Mouse (Mus musculus) liver, embryonic 11.5 days (tissue): Measurements from ENCODE around the gene Arpp21. TPM values are rescaled to one million over a fixed set of nuclear protein-coding genes. Genes with fewer than 3 reads are reported as not detected.

Experiments
- ATAC-seq: fragments of 200-750 bp; cut with Nextera tagmentation; replicated peaks from 2 replicates; pipeline ENCODE4 v1.8.0; 2017; ENCODE audit warnings: moderate number of reproducible peaks, mild to moderate bottlenecking, moderate TSS enrichment, moderate library complexity; ENCODE audit not compliant: low FRiP score
- DNase-seq: peaks from one replicate; pipeline ENCODE4 v3.0.0-alpha.2; 2017; ENCODE audit warnings: low spot score
- H3K27ac ChIP-seq: fragments of 300-500 bp; sonication (generic); 2 replicates; pipeline ENCODE4 v1.5.1; 2014; ENCODE audit warnings: mild to moderate bottlenecking, low read depth, low read length, control low read depth
- H3K27me3 ChIP-seq: fragments of 300-500 bp; sonication (generic); replicated peaks from 2 replicates; pipeline ENCODE4 v1.6.1; 2014; ENCODE audit warnings: low read length, mixed read lengths; ENCODE audit not compliant: control insufficient read depth, insufficient read depth
- H3K36me3 ChIP-seq: fragments of 300-500 bp; sonication (generic); 2 replicates; pipeline ENCODE4 v1.6.1; 2014; ENCODE audit warnings: mild to moderate bottlenecking, low read length, moderate library complexity, mixed read lengths; ENCODE audit not compliant: control insufficient read depth, insufficient read depth
- H3K4me1 ChIP-seq: fragments of 300-500 bp; sonication (generic); replicated peaks from 2 replicates; pipeline ENCODE4 v1.6.1; 2014; ENCODE audit warnings: low read length, mixed read lengths; ENCODE audit not compliant: control insufficient read depth, insufficient read depth
- H3K4me2 ChIP-seq: fragments of 300-500 bp; sonication (generic); 2 replicates; pipeline ENCODE4 v1.6.1; 2014; ENCODE audit warnings: mild to moderate bottlenecking, control low read depth, moderate library complexity
- H3K4me3 ChIP-seq: fragments of 300-500 bp; sonication (generic); 2 replicates; pipeline ENCODE4 v1.5.1; 2014; ENCODE audit warnings: low read depth, low read length, control low read depth
- H3K9ac ChIP-seq: fragments of 300-500 bp; sonication (generic); 2 replicates; pipeline ENCODE4 v1.6.1; 2014; ENCODE audit warnings: low read depth, low read length, control low read depth
- H3K9me3 ChIP-seq: fragments of 300-500 bp; sonication (generic); 2 replicates; pipeline ENCODE4 v1.6.1; 2016; ENCODE audit warnings: low read length, inconsistent platforms, mixed read lengths; ENCODE audit not compliant: control insufficient read depth
- WGBS: fragments of 180-500 bp; shearing (Covaris S2); extraction: QIAGEN DNeasy Blood & Tissue Kit; methylation state at CpG from one replicate; pipeline ENCODE4 v1.1.7; 2014; 5-methylcytosine and 5-hydroxymethylcytosine counted together
- polyA plus RNA-seq: library from polyadenylated mRNA; unstranded; fragments of >200 nt; fragmentation: Nextera tagmentation; extraction: Ambion mirVana; gene quantifications from 2 replicates; pipeline ENCODE4 v1.2.1, GENCODE M21; 2014

The Arpp21 gene
- polyA plus RNA-seq, 1 experiment from 2014 or later, result 0.93 TPM

DNA sequence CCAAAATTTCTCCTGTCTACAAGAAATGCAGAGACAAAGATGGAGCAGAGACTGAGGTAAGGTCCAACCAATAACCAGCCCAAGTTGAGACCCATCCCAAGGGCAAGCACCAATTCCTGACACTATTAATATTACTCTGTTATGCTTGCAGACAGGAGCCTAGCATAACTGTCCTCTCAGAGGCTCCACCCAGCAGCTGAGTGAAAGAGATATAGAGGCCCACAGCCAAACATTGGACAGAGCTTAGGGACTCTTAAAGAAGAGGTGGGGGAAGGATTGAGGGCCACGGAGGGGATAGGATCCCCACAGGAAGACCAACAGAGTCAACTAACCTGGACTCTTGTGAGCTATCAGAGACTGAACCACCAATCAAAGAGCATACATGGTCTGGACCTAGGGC, 18.0 kb upstream of the Arpp21 start:
- H3K27ac ChIP-seq, result no peak overlapping the region

DNA sequence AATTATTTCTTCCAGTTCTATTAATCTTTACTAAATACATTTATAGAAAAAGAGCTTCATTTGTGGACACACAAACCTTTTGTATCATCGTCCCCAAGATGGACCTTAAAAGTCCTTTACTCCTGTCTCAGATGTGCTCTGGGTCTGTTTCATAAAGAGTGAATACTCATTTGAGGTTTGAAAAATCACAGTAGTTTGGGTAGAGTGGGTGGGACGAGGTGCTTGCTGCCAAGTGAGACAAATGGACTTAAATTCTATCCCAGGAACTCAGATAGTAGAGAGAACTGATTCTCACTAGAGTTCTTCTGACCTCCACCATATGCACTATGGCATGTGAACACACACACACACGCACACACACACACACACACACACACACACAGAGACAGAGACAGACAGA, 16.1 kb upstream of the Arpp21 start:
- Histone ChIP-seq H3K36me3 (no peaks in the 10 kb centered on the region), H3K27ac (no peak overlapping the region), H3K4me3 (no peak overlapping the region), H3K27me3 (no peaks in the 10 kb centered on the region), H3K4me1 (no peaks in the 10 kb centered on the region), H3K9me3 (no peaks in the 10 kb centered on the region), H3K4me2 (no peak overlapping the region), H3K9ac (no peak overlapping the region)
- 71% methylated on average over 3 of the region's 3 CpGs for WGBS
- ATAC-seq (no peak), DNase-seq (no peak)

More for the DNA sequence above, 18.0 kb upstream of the Arpp21 start:
- ATAC-seq (peak; percentile 78), DNase-seq (no peak)
- Histone ChIP-seq H3K4me3 (no peak overlapping the region), H3K9me3 (no peaks in the 10 kb centered on the region), H3K27me3 (no peaks in the 10 kb centered on the region), H3K4me1 (no peaks in the 10 kb centered on the region), H3K36me3 (no peaks in the 10 kb centered on the region), H3K9ac (no peak overlapping the region), H3K4me2 (no peak overlapping the region)
- 63% methylated on average over 1 of the region's 1 CpGs for WGBS

DNA sequence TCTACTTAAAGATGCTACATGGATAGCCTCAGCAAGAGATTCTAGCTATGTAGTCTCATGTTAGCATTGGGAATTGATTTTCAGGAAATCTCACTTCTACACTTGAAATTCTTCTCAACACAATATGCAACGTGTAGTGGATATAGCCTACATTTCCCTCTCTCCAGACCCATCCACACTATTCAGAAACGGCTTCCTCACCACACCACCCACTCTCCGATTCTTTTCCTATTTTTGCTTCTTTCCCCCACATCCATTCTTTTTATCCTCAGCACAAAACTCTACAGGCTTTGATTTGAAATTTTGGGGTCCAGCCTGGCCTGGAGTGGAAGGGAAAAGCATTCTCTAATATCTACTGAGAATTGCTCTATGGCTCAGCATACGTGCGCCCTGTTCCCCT, 15.6 kb upstream of the Arpp21 start:
- H3K4me2 ChIP-seq, result no peak overlapping the region
- no peak for ATAC-seq
- no peaks in the 10 kb centered on the region for H3K36me3 ChIP-seq
- H3K4me3 ChIP-seq, result no peak overlapping the region
- no peaks in the 10 kb centered on the region for H3K27me3 ChIP-seq
- DNase-seq, result no peak
- no peaks in the 10 kb centered on the region for H3K4me1 ChIP-seq
- 85% methylated on average over 5 of the region's 5 CpGs for WGBS
- no peak overlapping the region for H3K27ac ChIP-seq
- H3K9ac ChIP-seq, result no peak overlapping the region
- H3K9me3 ChIP-seq, result no peaks in the 10 kb centered on the region

GRCm38 (mm10) chr9:112249753-112250152, 14.0 kb upstream of the Arpp21 start:
- Histone ChIP-seq H3K4me1 (no peaks in the 10 kb centered on the region), H3K27ac (no peak overlapping the region), H3K4me2 (no peak overlapping the region), H3K36me3 (no peaks in the 10 kb centered on the region), H3K9me3 (no peaks in the 10 kb centered on the region), H3K9ac (no peak overlapping the region), H3K4me3 (no peak overlapping the region), H3K27me3 (no peaks in the 10 kb centered on the region)
- 75% methylated on average over 4 of the region's 4 CpGs for WGBS
- ATAC-seq (no peak), DNase-seq (no peak)

DNA sequence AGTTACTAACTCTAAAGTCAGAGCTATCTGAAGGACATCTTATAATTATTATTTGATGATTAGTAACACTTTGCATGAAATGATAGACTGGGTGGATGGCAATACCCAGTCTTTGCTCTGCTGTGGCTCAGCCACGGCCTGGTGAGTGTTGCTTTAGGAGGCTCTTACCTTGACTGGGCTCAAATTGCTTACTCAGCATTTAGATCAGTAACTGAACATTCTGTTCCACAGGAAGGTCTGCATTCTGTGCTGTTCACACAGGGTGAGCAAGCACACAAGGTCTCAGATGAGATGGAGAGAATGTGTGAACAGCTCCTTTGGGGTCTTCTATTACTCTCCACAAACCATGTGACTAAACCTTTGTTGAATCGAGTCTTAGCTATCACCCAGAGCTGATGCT, 11.4 kb upstream of the Arpp21 start:
- no peaks in the 10 kb centered on the region for H3K36me3 ChIP-seq
- 77% methylated on average over 2 of the region's 2 CpGs for WGBS
- no peak overlapping the region for H3K4me3 ChIP-seq
- H3K4me1 ChIP-seq, result no peaks in the 10 kb centered on the region
- DNase-seq (no peak), ATAC-seq (no peak)
- no peak overlapping the region for H3K27ac ChIP-seq
- H3K27me3 ChIP-seq, result no peaks in the 10 kb centered on the region
- H3K9ac ChIP-seq, result no peak overlapping the region
- no peaks in the 10 kb centered on the region for H3K9me3 ChIP-seq
- H3K4me2 ChIP-seq, result no peak overlapping the region

DNA sequence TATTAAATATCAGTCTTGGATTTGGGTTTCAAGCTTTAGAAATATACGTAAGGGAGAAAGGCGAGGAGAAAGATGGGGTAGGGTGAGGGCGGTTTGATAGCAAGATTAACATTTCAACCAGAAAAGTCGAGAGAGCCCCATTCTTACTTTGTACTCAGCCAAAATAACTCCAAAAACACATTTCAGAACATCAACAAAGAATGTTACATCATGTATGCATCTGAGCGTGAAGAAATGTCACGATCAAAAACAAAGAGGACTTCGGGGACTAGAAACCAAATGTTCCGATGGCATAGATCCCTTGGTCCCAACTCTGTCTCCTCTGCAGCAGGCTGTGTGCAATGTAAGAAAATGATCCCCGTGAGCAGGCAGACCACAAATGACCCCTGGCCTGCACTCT, 2.4 kb upstream of the Arpp21 start:
- DNase-seq, result no peak
- WGBS, result 81% methylated on average over 9 of the region's 9 CpGs
- H3K9me3 ChIP-seq, result no peaks in the 10 kb centered on the region
- H3K9ac ChIP-seq, result no peak overlapping the region
- H3K27me3 ChIP-seq, result peaks cover 36% of the 10 kb centered on the region
- H3K4me3 ChIP-seq, result no peak overlapping the region
- H3K36me3 ChIP-seq, result no peaks in the 10 kb centered on the region
- no peak overlapping the region for H3K4me2 ChIP-seq
- no peaks in the 10 kb centered on the region for H3K4me1 ChIP-seq
- no peak for ATAC-seq
- no peak overlapping the region for H3K27ac ChIP-seq

GRCm38 (mm10) chr9:112236551-112236950, 813 bp upstream of the Arpp21 start:
- Histone ChIP-seq H3K27me3 (peaks cover 36% of the 10 kb centered on the region), H3K27ac (no peak overlapping the region), H3K9ac (no peak overlapping the region), H3K4me2 (no peak overlapping the region), H3K4me1 (no peaks in the 10 kb centered on the region), H3K36me3 (no peaks in the 10 kb centered on the region), H3K4me3 (no peak overlapping the region), H3K9me3 (no peaks in the 10 kb centered on the region)
- no peak for DNase-seq
- WGBS, result 81% methylated on average over 8 of the region's 8 CpGs
- no peak for ATAC-seq

- Histone ChIP-seq H3K36me3 (no peaks in the 10 kb centered on the region), H3K4me2 (peak overlapping the region; percentile 73), H3K9me3 (no peaks in the 10 kb centered on the region), H3K4me1 (no peaks in the 10 kb centered on the region), H3K9ac (no peak overlapping the region), H3K27me3 (peaks cover 36% of the 10 kb centered on the region), H3K4me3 (peak overlapping the region; percentile 40), H3K27ac (no peak overlapping the region)
- ATAC-seq, result peak; percentile 55
- peak; percentile 48 for DNase-seq
- 1% methylated on average over 44 of the region's 44 CpGs for WGBS
These were observed 570 bp downstream of the Arpp21 start for GRCm38 (mm10) chr9:112235041-112235695.

DNA sequence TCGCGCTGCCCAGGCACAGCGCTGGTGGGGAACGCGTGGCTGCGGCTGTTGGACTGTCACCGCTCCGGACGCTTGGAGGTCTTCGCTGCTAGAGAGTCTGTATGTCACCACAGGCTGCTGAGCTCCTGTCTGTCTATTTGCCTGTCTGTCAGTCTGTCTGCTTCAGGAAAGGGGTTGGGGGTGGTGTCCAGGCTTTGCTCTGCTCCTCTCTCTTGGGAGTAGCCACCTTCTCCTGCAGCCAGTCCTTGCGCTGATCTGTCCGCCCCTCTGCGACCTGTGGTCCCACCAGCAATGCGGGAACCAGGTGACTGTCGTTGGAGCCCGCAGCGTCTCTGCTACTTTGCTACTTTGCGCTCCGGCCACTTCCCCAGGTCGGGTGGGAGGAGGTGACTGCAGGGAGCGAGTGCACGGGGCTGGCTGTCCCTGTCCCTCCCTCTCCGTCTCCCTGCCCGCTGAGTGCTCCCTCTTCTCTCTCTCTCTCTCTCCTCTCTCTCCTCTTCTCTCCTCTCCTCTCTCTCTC, 1.2 kb downstream of the Arpp21 start:
- Histone ChIP-seq H3K4me1 (no peaks in the 10 kb centered on the region), H3K36me3 (no peaks in the 10 kb centered on the region), H3K9ac (no peak overlapping the region), H3K4me2 (peak overlapping the region; percentile 73), H3K27ac (no peak overlapping the region), H3K9me3 (no peaks in the 10 kb centered on the region), H3K4me3 (peak overlapping the region; percentile 40), H3K27me3 (peaks cover 36% of the 10 kb centered on the region)
- DNase-seq (peak; percentile 46), ATAC-seq (peak; percentile 46; the same call in 1 of the 2 replicates)
- WGBS, result under 1% methylated on average over 24 of the region's 24 CpGs
